Mouse (Mus musculus) megakaryocyte-erythroid progenitor cell, adult 5-6 weeks (primary cell): ENCODE data around the gene Gm20850. TPM values are rescaled to one million over a fixed set of nuclear protein-coding genes. Genes with fewer than 3 reads are reported as not detected.
"Not testable (repeated sequence)": the region's sequence is repeated elsewhere in the genome, so short reads cannot be mapped to it uniquely, and the experiment has no call there.

ENCODE experiments used
- ATAC-seq: replicated peaks from 2 replicates; pipeline ENCODE4 v1.8.0; 2016; ENCODE audit warnings: mild to moderate bottlenecking, inconsistent platforms; ENCODE audit not compliant: severe bottlenecking, poor library complexity, low FRiP score, low TSS enrichment
- total RNA-seq, 2 experiments: library from RNA; stranded (forward) in 1 of 2; stranded (reverse) in 1 of 2; fragments of 200-1000, 215-1000 nt in 1 of 2; fragments of >200 nt in 1 of 2; fragmentation: Nextera tagmentation in 1 of 2; gene quantifications; 2 replicates each; pipeline ENCODE4 v1.2.3; 2014 to 2017

Gene Gm20850
- total RNA-seq (2014; fragmentation: Nextera tagmentation) (not detected in 2 replicates), total RNA-seq (2017) (not detected in 2 replicates)

GRCm38 (mm10) chrY:75715022-75715421 is at the start of gene Gm20850:
TSS of gene Gm20850 (plus strand) at chrY:75715322.
- ATAC-seq = not testable (repeated sequence)
